Mouse (Mus musculus) adrenal gland (tissue): ENCODE results near the gene Lmo7.

Experiments used
- intact Hi-C: fragments of 180-260 bp; cut with DNase I; formaldehyde crosslinking; loops from one replicate; pipeline ENCODE4 v1.15.1; 2025

Lmo7 gene

DNA sequence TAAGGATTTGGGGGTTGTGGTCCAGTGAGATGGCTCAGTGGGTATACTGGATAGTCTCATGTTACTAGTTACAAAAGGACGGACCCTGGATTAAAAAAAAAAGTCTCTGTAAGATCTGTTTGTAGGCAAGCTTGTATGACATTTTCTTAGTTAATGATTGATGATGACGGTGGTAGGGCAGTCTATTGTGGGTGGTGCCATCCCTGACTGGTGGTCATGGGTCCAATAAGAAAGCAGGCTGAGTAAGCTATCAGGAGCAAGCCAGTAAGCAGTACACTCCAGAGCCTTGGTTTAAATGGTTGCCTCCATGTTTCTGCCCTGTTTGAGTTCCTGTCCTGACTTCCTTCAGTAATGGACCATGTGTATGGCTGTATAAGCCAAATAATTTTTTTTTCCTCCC, 106.6 kb downstream of the Lmo7 start:
- intact Hi-C loops, result no loop called here

DNA sequence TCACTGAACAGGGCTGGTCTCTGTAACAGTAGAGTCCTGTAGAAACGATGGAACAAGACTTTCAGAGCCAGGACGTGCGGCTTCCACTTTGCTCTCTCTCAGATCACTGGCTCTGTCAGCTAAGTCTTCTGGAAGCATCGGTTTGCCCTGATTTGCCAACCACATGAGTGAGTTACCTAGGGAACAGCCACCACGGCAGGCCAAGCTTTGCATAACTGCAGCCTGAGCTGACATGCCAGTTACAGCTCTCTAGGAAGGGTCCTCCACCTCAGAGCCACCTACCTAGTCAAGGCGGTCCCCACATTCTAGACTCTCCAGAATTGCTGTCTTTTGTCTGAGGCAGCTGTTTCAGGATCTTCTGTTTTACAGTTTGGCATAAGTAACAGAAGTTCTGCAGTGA, 107.4 kb downstream of the Lmo7 start:
- intact Hi-C loops, result no loop called here

DNA sequence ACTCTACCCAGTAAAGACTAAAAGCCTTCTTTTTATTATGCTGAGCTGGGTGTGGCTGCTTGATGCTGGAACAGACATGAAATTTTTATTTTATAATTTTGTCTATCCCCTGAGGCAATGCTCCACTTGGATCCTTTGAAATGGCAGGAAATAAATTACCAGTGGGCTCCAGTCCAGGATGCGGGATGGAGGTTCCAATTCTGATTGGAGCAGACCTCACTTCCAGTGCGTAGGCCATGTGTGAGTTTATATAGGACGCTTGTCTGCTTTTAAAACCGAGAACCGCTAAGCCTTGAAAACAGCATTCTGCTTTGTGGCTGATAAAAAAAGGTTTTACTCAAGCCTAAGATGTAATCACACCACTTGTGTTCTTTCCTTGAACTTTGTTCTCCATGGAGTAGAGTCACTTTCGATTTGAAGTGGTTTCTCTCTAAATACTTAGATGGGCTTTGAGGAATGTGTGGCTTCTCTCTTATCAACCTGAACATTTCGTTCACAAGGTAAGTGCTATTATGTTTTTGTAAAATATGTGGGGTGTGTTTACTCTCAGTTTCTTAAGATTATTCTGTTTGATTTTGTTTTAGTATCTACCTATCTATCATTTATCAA, 108.6 kb downstream of the Lmo7 start:
- intact Hi-C loops, result no loop called here

DNA sequence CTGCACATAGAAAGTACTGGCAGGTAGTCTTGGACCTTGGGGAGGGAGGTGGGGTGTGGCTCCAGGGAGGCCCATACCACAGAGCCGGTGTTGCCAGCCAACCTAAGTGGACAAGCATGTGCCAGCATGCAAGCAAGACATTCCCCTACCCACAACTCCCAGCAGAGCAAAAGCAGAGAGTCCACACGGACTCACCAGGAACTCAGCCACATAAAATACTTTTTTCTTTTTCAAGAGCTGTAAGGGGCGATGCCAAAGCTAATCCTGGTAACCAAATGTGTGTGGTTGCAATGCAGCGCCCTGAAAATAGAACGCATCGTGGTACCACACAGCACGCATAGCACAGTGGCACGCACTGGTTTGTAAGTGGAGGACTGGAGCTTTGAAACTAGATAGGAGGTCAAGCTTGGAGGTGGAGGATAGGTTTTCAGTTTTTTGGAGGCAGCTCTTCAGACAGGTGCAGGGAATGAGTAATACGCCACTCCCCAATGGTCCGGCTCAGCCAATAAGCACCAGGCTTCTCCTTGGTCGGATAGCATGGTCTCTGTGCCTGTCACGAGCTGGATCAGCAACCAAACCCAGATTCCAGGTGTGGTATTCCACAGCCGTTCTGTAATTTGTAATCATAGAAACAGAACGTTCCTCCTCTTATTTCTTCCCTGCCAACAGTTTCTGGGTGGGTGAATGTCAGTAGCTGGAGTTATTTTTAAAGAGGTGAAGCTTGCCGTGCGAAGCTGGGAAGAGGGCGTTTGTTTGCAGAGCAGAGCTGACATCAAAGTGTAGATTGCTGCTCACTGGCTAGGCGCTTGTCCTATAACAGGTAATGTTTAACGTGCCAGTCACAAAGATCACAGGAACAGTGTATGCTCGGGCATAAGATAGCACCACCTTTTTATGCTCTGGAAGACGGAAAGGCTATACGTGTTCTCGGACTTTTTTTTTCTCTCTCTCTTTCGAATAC, 110.3 kb downstream of the Lmo7 start:
- intact Hi-C loops, result no loop called here

DNA sequence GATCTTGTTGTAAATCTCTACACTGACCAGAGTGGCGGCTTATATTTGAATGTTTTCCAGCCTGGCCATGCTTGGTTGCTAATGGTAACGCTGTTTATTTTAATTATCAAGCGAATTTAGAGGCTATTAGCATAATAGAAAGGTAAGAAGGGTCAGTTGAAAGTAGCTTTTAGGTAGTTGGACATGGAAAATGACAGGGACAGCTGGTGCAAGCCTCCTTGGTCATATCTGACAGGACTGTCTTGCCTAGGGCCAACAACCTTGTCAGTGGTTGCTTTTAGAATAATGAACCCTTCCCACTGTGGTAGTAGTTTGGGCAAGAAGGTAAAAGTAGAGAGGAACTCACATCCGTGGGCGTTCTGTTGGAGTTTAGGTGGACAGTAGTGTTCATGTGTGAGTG, 111.5 kb downstream of the Lmo7 start:
- intact Hi-C loops, result no loop called here

DNA sequence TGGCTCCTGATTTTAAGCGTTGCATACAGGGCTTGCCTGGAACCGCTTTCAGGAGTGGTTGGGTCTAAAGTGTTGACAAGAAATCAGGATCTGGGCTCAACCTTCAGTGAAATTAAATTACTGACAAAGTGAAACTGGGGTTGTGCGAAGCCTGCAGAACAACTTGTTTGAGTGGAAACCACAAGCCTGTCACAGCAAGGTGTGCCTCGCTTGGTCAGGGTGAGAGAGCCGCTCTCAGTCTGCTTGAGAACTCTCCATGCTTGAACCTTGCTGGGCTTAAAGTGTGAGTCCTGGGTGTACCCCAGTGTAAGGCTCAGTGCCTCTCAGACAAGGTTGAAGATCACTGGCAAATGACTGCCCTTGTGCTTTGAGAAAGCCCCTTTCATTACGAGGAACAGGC, 112.8 kb downstream of the Lmo7 start:
- intact Hi-C loops, result no loop called here

DNA sequence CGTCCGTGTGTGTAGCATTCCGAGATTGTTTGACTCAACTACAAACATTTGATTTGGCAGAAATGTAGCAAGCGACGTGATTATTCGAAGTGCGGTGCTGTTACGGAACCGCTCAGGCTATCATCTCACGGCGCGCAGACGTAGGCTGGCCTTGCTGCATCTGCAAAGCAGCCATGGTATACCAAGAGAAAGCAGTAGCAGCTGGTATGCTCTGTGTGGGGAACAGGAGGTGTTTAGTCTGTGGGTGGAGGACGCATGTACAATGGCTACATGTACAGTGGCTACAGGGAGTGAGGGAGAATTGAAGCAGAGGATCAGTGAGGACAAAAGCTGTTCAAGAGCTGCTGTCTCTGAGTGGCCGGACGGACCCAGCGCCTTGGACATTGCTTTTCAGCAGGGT, 113.7 kb downstream of the Lmo7 start:
- intact Hi-C loops, result no loop called here

DNA sequence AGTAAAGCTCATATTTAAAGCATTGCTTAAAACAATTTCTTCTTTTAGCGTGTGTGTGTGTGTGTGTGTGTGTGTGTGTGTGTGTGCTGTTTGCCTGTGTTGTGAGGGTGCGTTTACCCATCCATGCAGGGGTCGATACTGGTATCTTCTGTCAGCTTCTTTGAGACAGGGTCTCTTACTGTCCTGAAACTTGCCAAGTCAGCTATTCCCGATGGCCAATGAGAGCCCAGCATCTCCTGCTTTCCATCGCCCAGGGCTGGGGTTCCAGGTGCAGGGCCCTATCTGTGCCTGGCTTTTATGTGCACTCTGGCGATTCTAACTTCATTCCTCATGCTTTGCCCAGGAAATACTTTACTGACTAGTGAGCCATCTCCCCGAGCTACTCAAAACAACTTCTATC, 114.7 kb downstream of the Lmo7 start:
- intact Hi-C loops, result no loop called here

DNA sequence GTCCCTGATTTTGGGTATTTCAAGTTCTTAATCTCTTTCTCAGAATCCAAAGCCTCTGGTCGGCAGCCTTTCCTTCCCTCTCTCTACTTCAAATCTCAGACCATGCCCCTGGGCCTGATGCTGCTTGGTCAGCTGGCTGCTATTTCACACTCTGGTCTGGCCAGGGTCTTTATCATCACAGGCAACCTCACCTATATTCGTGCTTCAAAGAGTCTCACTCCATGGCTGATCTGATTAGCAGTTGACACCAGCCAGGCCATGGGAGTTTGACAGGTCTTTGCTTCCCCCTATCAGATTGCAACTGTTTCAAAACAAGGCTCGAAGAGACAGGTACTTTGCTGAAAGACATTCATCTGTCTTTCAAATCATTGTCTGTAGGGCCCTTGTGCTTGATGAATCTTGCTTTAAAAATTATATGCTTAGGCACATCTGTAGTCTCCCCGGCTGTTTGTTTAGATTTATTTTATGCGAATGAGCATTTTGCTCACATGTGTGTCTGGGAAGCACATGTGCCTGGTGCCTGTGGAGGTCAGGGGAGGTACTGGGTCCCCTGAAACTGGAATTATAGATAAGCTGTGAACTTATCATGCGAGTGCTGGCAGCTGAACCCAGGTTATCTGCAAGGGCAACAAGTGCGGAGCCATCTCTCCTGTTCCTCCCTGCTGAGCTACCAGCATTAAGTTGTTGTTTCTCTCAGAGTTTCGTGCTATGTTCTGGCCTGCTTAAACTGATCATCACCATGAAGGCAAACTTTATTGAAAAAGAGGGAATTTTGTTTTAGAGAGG, 116.5 kb downstream of the Lmo7 start:
- intact Hi-C loops, result no loop called here

DNA sequence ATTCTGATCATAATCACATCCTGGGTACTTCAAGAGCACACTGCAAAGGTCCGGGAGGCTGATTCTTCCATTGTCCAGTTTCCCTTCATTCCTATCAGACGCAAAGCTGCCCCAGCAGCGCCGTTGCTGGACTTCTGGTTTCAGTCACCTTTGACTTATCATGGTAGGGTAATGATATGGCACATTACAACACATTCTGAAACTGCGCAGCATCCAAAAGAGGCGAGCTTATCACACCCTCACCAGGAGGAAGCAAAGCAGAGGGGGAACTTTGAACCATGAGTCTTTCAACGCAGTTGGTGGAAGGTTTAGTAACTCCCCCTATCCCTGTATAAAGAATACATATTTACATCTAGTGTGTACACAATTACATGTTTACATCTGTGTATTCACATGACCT, 117.8 kb downstream of the Lmo7 start:
- intact Hi-C loops, result no loop called here

DNA sequence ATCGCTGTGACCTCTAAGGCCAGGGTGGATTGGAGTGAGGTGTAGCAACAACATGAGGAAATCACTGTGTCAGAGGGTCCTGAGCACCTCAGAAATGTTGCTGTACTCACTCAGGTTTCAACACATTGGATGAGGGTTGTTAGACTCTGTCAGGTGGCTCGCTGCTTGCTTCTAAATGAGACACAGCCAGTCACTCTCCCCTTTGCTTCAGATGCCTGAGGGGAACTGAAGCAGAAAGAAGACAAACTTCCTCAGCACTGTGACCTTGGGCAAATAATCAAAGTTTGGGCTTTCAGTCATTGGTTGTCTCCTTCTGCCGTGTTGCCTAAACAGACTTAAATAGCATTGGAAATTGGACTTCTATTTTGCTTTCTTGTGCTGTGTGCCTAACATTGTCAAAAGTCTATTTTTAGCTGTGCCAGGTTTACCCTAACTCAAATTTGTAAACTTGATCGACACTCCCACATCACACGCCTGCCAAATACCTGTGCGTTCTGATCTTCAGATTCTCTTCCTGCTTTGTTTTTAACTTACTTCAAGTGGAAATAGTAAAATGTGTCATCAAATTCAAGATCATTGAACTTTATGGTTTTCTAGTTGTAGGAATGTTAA, 122.9 kb downstream of the Lmo7 start:
- intact Hi-C loops, result no loop called here

DNA sequence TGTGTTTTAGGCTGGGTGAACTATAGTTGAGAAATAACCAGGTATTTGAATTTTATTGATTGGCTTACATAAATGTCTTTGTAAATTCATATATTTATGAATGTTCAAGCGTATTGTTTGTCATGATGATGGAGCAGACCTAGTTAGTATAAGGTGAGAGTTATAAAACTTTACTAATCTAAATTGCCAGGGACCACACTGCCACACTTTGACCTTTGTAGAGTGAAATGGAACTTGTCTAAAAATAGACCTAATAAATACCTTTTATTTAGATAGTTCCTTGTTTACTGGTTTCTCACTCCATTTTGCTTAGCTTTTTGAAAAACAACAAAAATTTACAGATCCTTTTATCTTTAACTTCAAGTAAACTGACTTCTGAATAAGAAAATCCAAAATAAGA, 123.5 kb downstream of the Lmo7 start:
- intact Hi-C loops, result no loop called here

DNA sequence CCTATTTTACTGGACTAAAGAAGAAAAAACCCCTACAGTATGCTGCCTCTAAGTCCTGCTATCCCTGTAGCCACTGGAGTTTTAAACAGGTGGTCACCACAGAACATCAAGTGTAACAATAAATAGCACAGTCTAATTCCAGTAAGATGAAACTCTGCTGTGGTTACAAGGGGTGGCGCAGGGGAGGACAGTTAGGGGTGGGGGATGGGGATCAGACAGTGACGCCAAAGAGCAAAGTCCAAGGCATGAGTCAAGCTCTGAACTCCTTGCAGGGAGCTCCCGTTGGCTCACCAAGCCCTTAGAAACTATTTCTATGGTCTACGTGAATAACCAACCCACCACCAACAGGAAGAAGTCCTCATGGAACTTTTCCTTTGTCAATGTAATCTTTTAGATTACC, 124.0 kb downstream of the Lmo7 start:
- intact Hi-C loops, result no loop called here

DNA sequence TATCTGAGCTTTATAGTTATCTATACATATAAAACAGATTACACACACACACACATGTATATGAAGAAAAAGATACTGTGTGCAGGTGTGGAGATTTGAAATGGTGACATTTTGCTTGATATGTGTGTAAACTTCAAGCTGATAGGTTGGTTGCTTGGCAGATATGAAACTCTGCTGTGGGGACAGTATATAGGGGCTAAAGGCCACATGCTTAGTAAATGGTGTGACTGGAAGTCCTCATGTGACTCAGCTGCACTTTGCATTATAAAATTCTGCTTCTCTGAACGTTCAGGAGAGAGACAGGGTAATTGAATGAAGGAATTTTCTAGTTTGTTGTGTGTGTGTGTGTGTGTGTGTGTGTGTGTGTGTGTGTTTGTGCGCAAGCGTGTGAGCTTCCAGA, 124.5 kb downstream of the Lmo7 start:
- intact Hi-C loops, result no loop called here

DNA sequence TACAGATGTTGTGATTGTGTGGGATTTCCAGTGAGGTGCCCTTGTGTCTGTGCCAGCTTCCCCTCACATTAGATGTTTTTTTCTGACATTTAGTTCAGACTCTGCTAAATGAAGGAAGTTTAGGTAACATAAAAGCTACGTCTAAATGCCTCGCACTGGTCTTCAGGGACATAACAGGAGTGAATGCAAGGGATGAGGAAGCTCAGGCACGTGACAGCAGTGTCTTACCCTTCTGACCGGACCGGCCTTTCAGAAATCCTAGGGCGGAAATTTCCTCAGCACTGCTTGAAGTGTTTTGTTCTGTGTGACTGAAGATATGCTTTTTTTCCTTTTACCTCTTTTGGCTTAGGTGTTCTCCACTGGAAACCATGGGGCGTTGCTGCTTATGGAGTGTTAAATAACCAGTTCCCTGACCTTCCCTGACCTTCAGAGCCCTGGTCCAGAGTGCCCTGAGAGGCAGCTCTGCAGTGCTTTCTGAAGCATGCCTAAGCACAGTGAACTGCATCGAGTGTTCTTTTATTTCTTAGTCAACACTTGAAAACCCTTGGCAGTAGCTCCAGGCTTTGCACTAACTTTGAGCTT, 129.6 kb downstream of the Lmo7 start:
- intact Hi-C loops, result no loop called here

DNA sequence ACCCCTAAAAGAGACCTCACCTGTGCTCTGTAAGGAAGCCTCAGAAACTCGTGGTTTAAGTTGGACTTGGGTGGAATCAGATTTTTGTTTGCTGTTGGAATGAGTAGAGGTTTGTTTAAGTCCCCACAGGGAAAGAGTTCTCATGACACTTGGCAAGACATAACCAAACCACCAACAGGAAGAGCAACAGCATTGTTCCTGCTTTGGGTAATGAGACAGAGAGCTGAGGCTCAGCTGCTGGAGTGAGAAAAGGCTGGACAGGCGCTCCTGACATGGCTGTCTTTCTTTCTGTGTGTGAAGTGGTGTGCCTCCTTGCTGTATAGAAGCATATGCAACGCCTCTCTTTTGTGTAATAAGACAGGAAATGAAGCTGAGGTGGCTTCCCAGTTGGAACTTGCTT, 132.3 kb downstream of the Lmo7 start:
- intact Hi-C loops, result no loop called here

DNA sequence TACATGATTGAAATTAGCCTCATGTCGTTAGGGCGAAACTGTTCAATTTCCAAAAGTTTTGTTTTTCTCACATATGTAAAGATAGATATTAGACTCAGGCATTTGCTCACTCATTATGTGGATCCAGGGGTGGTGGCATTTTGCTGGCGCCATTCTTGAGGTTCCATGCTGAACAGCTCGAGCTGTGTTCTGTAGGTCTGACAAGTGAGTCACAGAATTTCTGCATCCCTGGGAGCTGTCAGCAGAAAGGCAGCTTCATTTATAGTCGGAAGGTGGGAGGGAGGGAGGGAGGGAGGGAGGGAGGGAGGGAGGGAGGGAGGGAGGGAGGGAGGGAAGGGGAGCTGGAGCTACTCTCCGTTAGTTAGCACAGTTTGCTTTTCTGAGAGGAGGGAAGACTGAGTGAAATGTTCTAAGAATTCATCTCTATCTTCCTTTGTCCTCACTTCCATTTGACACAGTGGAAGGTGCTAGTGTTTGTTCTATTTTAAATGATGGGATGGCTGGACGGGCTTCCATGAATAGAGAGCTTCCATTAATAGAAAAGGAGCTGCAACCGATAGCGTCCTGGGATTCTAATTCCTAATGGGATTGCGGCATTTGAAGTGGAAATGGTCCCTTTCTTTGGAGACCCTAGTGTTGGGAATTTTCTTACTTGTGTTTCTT, 137.4 kb downstream of the Lmo7 start:
- intact Hi-C loops, result no loop called here

DNA sequence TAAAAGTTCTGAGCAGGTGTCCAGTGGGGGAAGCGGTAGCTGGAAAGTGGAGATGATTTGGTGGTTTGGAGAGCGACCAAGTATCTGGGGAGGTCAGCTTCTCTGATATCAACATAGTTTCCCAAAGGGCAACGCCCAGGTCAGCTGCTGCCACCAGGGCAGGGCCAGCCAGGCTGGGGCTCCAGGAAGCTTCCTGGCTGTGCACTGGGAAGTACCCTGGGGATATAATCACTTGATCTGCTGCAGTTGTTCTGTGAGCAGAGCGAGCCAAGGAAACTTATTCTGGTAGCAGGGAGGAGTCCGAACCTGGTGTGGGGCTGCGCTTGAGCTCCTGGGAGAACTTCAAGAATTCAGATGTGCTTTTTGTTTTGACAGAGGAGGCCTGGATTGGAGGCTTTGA, 139.4 kb downstream of the Lmo7 start:
- intact Hi-C loops, result no loop called here

DNA sequence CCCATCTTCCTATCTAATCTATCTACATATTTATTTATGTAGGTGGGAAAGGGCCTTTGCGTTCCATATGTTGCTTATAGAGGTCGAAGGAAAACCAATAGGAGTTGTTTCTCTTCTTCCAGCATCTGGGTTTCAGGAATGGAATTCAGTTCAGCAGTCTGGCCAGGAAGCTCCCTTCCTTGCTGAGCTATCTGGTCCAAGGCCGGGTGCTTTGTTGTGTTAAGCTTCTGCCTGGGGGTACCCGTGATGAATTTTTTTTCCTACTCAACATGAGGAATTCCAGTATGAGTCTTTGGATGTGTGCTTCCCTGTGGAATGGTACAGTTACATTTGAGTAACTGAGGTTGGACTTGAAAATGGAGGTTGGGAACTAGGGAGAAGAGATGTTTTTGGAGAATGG, 139.9 kb downstream of the Lmo7 start:
- intact Hi-C loops, result no loop called here

DNA sequence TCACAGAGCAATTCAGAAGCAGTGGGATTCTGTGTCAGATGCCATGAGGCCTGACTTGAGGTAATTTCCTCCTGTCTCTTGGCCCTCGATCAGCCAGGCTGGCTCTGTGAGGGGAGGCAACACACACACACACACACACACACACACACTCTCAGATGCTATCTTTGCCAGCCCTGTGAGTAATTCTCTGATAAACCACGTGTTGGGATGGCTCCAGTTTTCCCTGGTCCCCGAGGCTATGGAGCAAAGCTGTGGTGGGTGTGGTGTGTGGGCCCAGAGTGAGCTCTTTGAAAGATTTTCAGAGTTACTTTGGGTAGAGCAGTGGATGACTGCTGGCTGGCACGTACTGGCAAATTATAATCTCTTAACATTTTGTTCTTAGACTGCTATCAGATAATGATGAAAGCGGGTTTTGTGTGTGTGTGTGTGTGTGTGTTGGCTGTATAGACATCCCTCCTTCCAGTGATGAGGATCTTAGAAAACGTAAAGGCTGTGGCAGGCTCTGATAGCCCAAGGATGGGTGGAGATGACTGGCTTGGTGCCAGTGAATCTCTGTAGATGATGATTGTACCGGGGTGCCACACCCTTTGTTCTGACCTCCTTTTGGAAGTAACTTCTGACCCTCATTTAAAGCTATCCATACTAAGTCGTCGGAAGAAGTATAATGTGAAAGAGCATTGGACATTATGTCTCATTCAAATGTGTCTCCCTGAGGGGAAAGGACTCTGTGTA, 140.6 kb downstream of the Lmo7 start:
- intact Hi-C loops, result no loop called here
